Mouse (Mus musculus): ENCODE measurements around the gene Snx1.

The Snx1 gene

DNA sequence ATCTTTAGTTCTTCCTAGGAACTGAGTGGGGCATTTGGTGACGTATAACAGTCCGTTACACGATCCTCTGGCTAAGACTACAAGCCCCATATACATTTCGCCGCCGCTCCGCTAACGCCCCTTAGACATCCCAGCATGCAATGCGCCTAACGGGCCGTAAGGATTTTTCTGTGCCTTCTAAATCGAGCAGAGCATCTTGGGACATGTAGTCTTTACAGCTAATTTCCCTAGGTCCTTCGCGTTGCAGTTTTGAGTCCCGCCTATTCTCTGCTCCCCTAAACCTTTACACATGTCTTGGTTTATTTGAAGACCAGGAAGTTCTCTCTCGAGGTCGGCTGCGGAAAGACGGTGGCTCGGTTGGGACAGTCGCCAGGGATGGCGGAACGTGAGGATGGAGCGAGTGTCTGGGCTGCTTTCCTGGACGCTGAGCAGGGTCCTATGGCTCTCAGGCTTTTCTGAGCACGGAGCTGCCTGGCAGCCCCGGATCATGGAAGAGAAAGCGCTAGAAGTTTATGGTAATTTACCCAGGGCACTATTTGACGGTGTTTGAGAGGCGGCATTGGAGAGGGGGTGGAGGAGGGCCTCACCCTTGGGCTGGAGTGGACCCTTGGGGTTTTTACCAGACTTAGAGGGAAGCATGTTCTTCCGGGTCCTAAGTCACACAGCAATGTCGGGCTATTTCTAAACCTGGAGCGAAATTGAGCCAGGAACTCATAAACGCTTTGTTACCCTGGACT lies at the start of gene Snx1, which contains the start of gene Ciao2a:
Gene Snx1 (minus strand): TSS at position 132 of the 737 bp plus-strand sequence.
Gene Ciao2a (plus strand): TSS at position 156 of the 737 bp plus-strand sequence.
- DNase-seq (ENCODE audit: low spot score in 2 of 2): peak; percentile 95 to 96

GRCm38 (mm10) chr9:66174985-66175384 lies 48.6 kb upstream of the Snx1 start:
- no peak for DNase-seq (ENCODE audit: low spot score in 2 of 2)

- no peak for DNase-seq (ENCODE audit: low spot score in 2 of 2)
Observed at GRCm38 (mm10) chr9:66173316-66173855, 47.0 kb upstream of the Snx1 start.

DNA sequence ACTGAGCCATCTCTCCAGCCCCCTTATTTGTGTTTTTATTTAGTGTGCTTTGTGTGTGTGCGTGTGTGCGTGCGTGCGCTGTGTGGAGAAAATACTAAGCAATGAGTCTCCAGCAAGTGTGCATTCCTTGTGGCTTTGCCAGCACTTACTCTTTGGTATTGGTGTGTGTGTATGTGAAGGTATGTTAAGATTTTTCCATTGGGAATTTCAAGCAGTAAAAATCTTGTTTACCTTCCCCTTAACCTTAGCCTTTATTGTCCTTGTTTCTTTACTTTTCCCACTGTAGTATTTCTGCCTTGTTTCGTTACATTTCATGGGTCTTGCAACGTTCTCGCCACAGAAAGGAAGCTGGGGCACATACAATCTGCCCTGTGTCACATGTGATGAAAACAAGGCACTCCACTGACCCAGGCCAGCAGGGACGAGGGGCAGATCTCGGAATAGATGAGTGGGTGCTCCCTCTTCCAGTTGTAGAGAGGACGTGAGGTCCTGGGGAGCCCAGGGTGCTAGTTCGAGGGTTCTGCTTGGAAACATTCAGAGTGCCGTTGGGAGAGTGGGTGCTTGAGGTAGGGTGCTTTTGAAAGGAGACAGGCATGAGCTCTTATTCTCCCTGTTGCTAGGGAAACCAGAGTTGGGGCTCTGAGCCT lies 45.0 kb upstream of the Snx1 start:
- DNase-seq (ENCODE audit: low spot score in 2 of 2): no peak

DNA sequence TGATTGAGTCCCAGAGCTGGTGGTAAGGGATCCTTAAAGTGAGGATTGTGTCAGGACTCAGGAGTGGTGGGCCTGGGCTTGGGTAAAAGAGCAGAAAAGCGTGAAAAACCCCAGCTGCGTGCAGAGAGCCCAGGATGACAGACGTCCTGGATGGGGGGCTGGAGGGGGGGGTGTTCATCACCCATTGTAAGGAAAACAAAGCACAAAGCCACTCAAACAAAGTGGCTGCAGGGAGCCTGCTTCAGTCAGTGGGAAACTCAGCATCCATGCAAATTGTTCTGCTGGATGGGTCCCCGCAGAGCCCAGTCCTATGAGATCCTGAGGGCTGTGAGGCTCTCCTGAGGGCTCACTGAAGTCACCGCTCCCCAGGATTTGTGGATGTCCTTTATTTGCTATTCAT lies 44.1 kb upstream of the Snx1 start:
- no peak for DNase-seq (ENCODE audit: low spot score in 2 of 2)

- no peak for DNase-seq (ENCODE audit: low spot score in 2 of 2)
Observed at GRCm38 (mm10) chr9:66168233-66168632, 41.8 kb upstream of the Snx1 start.

DNA sequence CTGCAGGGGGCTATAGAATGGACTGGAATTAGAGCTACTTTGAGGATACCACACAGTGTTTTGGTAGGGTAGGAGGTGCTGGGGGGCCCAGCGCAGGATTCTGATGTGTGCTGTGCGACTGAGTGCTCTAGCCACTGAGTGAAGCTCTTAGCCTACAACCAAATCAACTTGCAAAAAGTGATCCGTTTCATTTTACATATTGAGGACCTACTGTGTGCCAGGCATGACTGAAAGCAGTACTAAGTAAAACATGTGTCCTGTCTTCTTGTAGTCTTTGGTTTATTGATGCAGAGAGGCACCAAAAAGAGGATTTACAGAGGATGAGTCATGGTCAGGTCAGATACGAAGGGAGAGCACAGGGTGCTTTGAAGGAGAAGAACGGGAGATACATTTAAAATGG lies 40.8 kb upstream of the Snx1 start:
- DNase-seq (ENCODE audit: low spot score in 2 of 2): no peak

DNA sequence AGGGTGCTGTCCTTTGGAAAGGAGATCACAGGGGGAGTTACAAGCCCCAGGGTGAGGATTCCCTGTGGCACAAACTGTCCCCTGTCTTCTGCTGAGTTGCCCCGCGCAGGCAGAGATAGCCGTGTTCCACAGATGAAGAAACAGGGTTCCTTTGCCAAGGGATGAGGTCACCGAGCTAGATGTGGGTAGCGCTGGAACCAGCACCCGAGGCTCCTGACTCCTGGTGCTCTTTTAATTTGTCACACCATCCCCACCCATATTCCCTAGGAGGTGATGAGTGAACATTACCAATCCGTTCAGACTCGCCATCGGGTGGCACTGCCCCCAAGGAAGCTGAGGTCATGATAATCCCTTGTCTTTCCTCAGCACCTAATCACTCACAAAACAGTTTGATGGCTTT lies 36.6 kb upstream of the Snx1 start:
- DNase-seq (ENCODE audit: low spot score in 2 of 2): peak; percentile 42 to 57

DNA sequence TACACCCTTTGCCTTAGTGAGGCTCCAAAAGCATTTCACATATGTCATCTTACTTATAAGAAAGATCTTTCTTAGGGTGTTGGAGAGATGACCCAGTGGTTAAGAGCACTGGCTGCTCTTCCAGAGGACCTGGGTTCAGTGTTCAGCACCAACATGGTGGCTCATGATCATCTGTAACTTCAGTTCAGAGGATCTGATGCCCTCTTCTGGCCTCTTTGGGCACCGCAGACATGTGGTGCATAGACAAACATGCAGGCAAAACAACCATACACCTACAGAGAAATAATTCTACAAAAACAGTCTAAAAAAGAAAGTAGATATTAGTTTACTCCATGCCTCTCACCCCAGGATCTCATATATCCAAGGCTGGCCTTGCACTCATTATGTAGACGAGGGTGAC lies 33.8 kb upstream of the Snx1 start:
- no peak for DNase-seq (ENCODE audit: low spot score in 2 of 2)

GRCm38 (mm10) chr9:66158885-66159430 lies 32.6 kb upstream of the Snx1 start:
- no peak for DNase-seq (ENCODE audit: low spot score in 2 of 2)

DNA sequence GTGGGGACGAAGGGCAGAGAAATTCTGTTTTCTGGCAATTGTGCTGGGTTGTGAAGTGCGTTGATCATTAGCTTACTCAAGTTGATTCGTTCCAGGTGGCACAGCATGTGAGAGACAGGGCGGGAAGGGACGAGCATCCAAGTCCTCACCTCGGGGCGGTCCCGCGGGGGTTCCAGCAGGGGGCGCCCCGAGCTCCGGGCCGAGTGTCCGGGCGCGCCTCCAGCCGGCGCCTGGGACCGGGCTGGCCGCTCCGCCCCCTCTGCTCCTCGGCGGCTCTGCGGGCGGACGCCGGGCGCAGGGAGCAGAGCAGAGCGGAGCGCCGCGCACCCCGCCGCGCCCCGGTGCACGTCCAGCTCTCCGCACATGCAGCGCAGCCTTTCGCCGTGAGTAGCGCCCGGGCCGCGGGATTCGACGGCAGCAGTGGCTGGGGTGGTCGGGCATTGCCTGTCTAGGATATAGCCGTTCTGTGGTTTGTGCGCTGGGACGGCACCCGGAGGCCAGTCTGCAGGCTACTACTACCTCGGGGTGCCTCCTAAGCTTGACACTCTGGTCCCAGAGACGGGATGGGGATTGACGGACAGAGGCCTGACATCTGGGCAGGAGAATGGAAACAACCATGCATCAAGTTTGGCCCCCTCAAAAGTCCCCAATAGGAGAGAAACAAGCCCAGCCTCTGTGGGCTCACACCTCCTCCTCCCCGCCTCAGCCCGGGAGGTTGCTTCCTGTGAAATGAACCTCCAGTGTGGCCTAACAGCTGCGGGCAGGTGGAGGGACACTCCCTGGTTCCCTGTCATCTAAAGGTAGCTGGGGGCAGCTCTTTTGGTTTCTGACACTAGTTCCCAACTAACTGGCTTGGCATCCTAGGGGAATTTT lies 31.8 kb upstream of the Snx1 start, which contains the start of gene Dapk2:
Gene Dapk2 (plus strand): TSS at position 266 of the 873 bp plus-strand sequence.
- peak; percentile 78 to 85 for DNase-seq (ENCODE audit: low spot score in 2 of 2)

- DNase-seq (ENCODE audit: low spot score in 2 of 2): no peak
Observed at GRCm38 (mm10) chr9:66155534-66155933, 29.1 kb upstream of the Snx1 start.

- no peak for DNase-seq (ENCODE audit: low spot score in 2 of 2)
Observed at GRCm38 (mm10) chr9:66154013-66154412, 27.6 kb upstream of the Snx1 start.

DNA sequence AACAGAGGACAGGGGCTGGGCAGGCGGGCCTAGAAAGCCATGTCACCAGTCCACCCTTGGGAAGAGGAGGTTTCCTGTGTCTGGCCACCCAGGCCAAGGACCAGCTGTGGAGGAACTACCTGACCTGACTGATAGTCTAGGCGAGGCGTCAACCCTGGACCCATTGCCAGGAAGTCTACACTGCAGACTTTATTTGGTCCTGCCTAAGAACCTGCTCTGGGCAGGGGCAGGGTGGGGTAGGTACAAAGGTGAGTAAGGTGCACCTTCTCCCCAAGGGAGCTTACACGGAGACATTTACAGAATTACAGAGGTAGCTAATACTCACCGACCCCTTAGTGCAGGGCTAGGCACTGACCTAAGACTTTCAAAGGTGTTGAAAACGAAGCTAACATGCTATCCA lies 27.2 kb upstream of the Snx1 start:
- no peak for DNase-seq (ENCODE audit: low spot score in 2 of 2)

- no peak for DNase-seq (ENCODE audit: low spot score in 2 of 2)
Observed at GRCm38 (mm10) chr9:66152011-66152410, 25.6 kb upstream of the Snx1 start.

- DNase-seq (ENCODE audit: low spot score in 2 of 2): no peak
Observed at GRCm38 (mm10) chr9:66146141-66146540, 19.8 kb upstream of the Snx1 start.

DNA sequence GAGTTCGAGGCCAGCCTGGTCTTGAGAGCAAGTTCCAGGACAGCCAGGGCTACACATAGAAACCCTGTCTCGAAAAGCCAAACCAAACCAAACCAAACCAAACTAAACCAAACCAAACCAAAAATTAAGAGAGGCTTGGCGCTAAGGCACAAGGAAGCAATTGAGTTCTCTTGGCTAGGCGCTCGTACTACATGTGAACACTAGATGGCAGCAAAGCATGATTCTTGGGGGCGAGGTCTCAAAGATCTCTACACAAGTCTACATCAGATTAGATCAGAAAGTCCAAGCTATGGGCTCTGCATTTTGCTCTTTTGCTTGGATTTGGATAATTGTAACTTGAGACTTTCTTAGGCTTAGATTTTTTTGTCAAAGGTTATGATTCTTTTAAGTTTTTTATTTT lies 17.9 kb upstream of the Snx1 start:
- DNase-seq (ENCODE audit: low spot score in 2 of 2): peak in 1 of 2 experiments; percentile 54

- no peak for DNase-seq (ENCODE audit: low spot score in 2 of 2)
Observed at GRCm38 (mm10) chr9:66142265-66142664, 15.9 kb upstream of the Snx1 start.

DNA sequence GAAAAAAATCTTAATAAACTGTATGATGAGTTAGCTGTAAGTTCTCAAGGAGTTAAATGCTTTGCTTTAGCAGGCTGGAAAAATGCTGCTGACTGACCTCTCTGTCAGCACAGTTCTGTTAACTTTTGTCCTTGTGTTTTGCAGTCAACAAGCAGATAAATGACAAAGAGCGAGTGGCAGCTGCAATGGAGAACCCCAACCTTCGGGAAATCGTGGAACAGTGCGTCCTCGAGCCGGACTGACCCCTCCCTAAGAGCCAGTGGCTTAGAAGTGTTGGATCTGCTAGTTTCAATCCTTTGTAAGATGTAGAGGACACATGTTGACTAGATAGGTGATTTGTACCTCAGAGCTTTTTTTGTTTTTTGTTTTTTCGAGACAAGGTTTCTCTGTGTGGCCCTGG lies 11.8 kb upstream of the Snx1 start:
- no peak for DNase-seq (ENCODE audit: low spot score in 2 of 2)

DNA sequence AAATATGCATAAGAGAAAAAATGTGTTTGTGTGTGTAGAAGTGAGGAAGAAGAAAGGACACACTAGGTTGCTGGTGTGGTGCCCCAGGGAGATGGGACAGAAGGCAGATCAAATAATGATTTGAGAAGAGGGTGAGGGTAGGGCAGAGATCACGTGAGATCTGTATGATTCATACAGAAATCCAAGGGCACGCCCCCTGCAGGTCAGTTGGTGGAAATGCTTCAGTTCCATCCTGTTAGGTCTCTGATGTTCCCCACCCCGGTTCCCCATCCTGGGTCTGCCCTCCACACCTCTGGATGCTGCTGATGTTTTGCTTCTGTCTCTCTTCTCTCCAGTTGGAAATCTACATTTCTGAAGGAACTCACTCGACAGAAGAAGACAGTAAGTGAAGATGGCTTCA lies 9.6 kb upstream of the Snx1 start:
- DNase-seq (ENCODE audit: low spot score in 2 of 2): no peak

GRCm38 (mm10) chr9:66131466-66131865 lies 5.1 kb upstream of the Snx1 start:
- peak in 1 of 2 experiments; percentile 39 for DNase-seq (ENCODE audit: low spot score in 2 of 2)

DNA sequence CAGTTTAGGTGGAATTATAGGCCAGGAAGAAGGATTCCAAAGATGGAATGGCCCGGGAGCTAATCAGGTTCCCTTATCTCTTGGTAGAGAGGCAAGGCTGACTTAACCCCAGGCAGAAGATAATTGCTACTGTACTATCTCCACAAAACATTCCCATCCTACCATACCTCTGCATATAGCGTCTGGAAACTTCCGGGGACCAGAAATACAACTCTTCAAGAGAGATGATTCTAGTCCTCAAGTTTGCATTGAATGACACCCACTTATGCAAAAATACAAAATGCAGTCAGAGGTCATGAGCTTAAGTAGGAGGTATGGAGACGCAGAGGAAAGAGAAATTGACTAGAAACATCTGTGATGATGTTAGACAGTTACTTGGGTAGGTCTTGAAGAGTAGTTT lies 1.5 kb upstream of the Snx1 start:
- DNase-seq (ENCODE audit: low spot score in 2 of 2): no peak
